Mouse (Mus musculus): ENCODE measurements around the gene Tmem86a.

Tmem86a gene

GRCm38 (mm10) chr7:47030517-47031193 lies 19.7 kb upstream of the Tmem86a start:
- no peak for DNase-seq

GRCm38 (mm10) chr7:47031371-47031770 lies 19.0 kb upstream of the Tmem86a start:
- DNase-seq = no peak

- DNase-seq = no peak
These were observed 15.5 kb upstream of the Tmem86a start for GRCm38 (mm10) chr7:47034785-47035384.

- no peak for DNase-seq
These were observed 15.0 kb upstream of the Tmem86a start for GRCm38 (mm10) chr7:47035426-47035825.

- DNase-seq = no peak
These were observed 8.7 kb upstream of the Tmem86a start for GRCm38 (mm10) chr7:47041706-47042105.

- no peak for DNase-seq
These were observed 8.3 kb upstream of the Tmem86a start for GRCm38 (mm10) chr7:47042121-47042520.

GRCm38 (mm10) chr7:47042823-47043490 lies 7.4 kb upstream of the Tmem86a start:
- no peak for DNase-seq

- peak in 1 of 2 experiments; percentile 68 for DNase-seq
These were observed 365 bp downstream of the Tmem86a start for GRCm38 (mm10) chr7:47050766-47051165.

- peak; percentile 14 to 36 for DNase-seq
These were observed 1.2 kb downstream of the Tmem86a start for GRCm38 (mm10) chr7:47051404-47052151.

- DNase-seq = peak; percentile 47 to 65
These were observed 1.9 kb downstream of the Tmem86a start for GRCm38 (mm10) chr7:47052276-47052675.

GRCm38 (mm10) chr7:47053287-47053686 lies 2.9 kb downstream of the Tmem86a start:
- peak in 1 of 2 experiments; percentile 30 for DNase-seq

GRCm38 (mm10) chr7:47054666-47055065 lies 4.3 kb downstream of the Tmem86a start:
- peak; percentile 63 to 77 for DNase-seq

GRCm38 (mm10) chr7:47055744-47056143 lies 5.3 kb downstream of the Tmem86a start:
- DNase-seq = no peak

GRCm38 (mm10) chr7:47056273-47056672 lies 5.9 kb downstream of the Tmem86a start:
- DNase-seq = no peak

GRCm38 (mm10) chr7:47059339-47059738 lies 8.9 kb downstream of the Tmem86a start:
- no peak for DNase-seq

GRCm38 (mm10) chr7:47061560-47061959 lies 11.2 kb downstream of the Tmem86a start:
- DNase-seq = no peak

- DNase-seq = no peak
These were observed 16.5 kb downstream of the Tmem86a start for GRCm38 (mm10) chr7:47066942-47067341.

GRCm38 (mm10) chr7:47067879-47068278 lies 17.5 kb downstream of the Tmem86a start:
- DNase-seq = no peak

- no peak for DNase-seq
These were observed 22.1 kb downstream of the Tmem86a start for GRCm38 (mm10) chr7:47072551-47072950.

GRCm38 (mm10) chr7:47073536-47074521 lies 23.4 kb downstream of the Tmem86a start:
- DNase-seq = no peak

GRCm38 (mm10) chr7:47076193-47076592 lies 25.8 kb downstream of the Tmem86a start:
- DNase-seq = peak in 1 of 2 experiments; percentile 23

GRCm38 (mm10) chr7:47076729-47077128 lies 26.3 kb downstream of the Tmem86a start:
- no peak for DNase-seq

All from cerebellum, postnatal 25 days (tissue).